Mouse (Mus musculus) myocyte (in vitro differentiated cells): ENCODE measurements at regions not wholly inside any gene's neighbourhood (a gene's known extent, or its start where the extent isn't known, plus 50 kb on each side); places are given as distances from the start of the nearest gene placed in this dataset.

Experiments used
- E2F4 ChIP-seq: IDR thresholded peaks from one replicate; pipeline ENCODE4 v1.6.1; 2011; ENCODE audit warnings: mild to moderate bottlenecking, control low read depth, moderate library complexity; ENCODE audit not compliant: insufficient read depth
- MAX ChIP-seq: IDR thresholded peaks from one replicate; pipeline ENCODE4 v1.6.1; 2011; ENCODE audit warnings: low read depth, mild to moderate bottlenecking, control low read depth
- MYOD1 ChIP-seq, 3 experiments: IDR thresholded peaks; one replicate each; pipeline ENCODE4 v1.6.1; 2011; ENCODE audit warnings: control low read depth in 2 of 3, low read depth in 2 of 3, mild to moderate bottlenecking in 2 of 3, moderate library complexity in 1 of 3; ENCODE audit not compliant: insufficient read length in 2 of 3, control insufficient read depth in 1 of 3
- MYOG ChIP-seq, 3 experiments: IDR thresholded peaks; one replicate each; pipeline ENCODE4 v1.6.1; 2011; ENCODE audit warnings: control low read depth in 2 of 3, low read depth in 2 of 3, mild to moderate bottlenecking in 2 of 3; ENCODE audit not compliant: insufficient read length in 2 of 3, control insufficient read depth in 1 of 3, insufficient read depth in 1 of 3
- POLR2A ChIP-seq: IDR thresholded peaks from one replicate; pipeline ENCODE4 v1.6.1; 2011; ENCODE audit warnings: low read depth, mild to moderate bottlenecking, control low read depth, moderate library complexity; ENCODE audit not compliant: insufficient read length
- TCF12 ChIP-seq: IDR thresholded peaks from one replicate; pipeline ENCODE4 v1.6.1; 2011; ENCODE audit warnings: mild to moderate bottlenecking, control low read depth; ENCODE audit not compliant: poor library complexity, insufficient read depth, severe bottlenecking
- USF1 ChIP-seq: IDR thresholded peaks from one replicate; pipeline ENCODE4 v1.6.1; 2011; ENCODE audit warnings: low read depth, mild to moderate bottlenecking, control low read depth, moderate library complexity

GRCm38 (mm10) chr13:85692374-85692773 lies 354.3 kb downstream of the Cox7c start:
- no peak for TF ChIP-seq TCF12
- TF ChIP-seq USF1 = no peak
- no peak for TF ChIP-seq E2F4
- TF ChIP-seq MYOD1 (IDR thresholded peaks at IDR 0.05; ENCODE audit: control insufficient read depth in 1 of 3, insufficient read length in 2 of 3, low read depth in 2 of 3) = no peak
- no peak for TF ChIP-seq POLR2A
- no peak for TF ChIP-seq MYOG (IDR thresholded peaks at IDR 0.05; ENCODE audit: control insufficient read depth in 1 of 3, insufficient read depth in 1 of 3, insufficient read length in 2 of 3, low read depth in 2 of 3)
- no peak for TF ChIP-seq MAX
